Mouse (Mus musculus) neural tube, embryonic 10.5 days (tissue): ENCODE data around the gene 4930503B20Rik.

ENCODE experiments used
- DNase-seq: peaks from one replicate; pipeline ENCODE4 v3.0.0-alpha.2; 2017; ENCODE audit warnings: low spot score; ENCODE audit errors: extremely low spot score

4930503B20Rik gene

GRCm38 (mm10) chr3:146599198-146599900 is 51.8 kb downstream of the 4930503B20Rik start:
- no peak for DNase-seq

- no peak for DNase-seq
Measured at GRCm38 (mm10) chr3:146598411-146598810, 52.7 kb downstream of the 4930503B20Rik start.

GRCm38 (mm10) chr3:146596864-146597263 is 54.3 kb downstream of the 4930503B20Rik start:
- DNase-seq = no peak

GRCm38 (mm10) chr3:146596387-146596786 is 54.7 kb downstream of the 4930503B20Rik start:
- DNase-seq = no peak

- no peak for DNase-seq
Measured at GRCm38 (mm10) chr3:146595440-146595839, 55.7 kb downstream of the 4930503B20Rik start.
